Mouse (Mus musculus) MN1 (cell line): Measurements from ENCODE around the gene Serpina6.
"Not testable (repeated sequence)": the region's sequence is repeated elsewhere in the genome, so short reads cannot be mapped to it uniquely, and the experiment has no call there.

Experiments
- DNase-seq: peaks from one replicate; pipeline ENCODE4 v3.0.0-alpha.2; 2016; ENCODE audit warnings: low spot score

The Serpina6 gene

GRCm38 (mm10) chr12:103656848-103657626 is at the start of gene Serpina6:
Serpina6 (minus strand) TSS chr12:103657212.
- no peak for DNase-seq

DNA sequence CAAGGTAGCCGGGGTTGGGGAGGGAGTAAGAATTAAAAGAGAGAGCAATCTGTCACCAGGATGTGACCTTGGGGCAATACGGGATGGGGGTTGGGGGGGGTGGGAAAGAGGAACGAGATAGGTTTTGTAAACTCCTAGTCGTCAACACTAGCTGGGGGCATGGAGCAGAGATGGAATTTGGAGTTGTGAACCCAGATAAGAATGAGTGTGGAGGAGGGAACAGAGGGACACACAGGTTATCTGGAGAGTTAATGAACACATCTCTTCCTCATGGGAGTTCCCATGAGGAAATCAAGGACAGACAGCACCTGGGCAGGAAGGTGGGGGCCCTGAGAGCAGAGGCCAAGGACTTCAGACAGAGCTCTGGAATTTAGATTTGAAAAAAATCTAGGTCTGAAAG is 49.1 kb upstream of the Serpina6 start:
- DNase-seq: no peak

DNA sequence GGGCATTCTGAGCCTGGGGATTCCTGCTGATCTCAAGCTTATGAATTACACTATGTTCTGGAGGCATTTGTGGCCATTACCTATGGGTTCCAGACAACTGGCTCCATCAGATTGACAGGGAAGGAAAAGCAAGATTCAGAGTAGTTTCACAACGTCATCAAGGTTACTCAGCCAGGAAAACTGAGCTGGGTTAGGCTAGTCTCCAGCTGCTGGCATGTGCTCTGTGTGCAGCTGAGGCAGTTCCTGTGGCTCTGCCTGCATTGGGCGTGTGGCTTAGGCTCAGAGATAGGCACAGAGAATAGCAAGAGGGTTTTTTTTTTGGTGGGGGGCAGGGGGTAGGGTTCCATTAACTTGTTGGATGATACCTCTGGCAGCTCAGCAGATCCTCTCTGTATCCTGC is 48.5 kb upstream of the Serpina6 start:
- DNase-seq: no peak

DNA sequence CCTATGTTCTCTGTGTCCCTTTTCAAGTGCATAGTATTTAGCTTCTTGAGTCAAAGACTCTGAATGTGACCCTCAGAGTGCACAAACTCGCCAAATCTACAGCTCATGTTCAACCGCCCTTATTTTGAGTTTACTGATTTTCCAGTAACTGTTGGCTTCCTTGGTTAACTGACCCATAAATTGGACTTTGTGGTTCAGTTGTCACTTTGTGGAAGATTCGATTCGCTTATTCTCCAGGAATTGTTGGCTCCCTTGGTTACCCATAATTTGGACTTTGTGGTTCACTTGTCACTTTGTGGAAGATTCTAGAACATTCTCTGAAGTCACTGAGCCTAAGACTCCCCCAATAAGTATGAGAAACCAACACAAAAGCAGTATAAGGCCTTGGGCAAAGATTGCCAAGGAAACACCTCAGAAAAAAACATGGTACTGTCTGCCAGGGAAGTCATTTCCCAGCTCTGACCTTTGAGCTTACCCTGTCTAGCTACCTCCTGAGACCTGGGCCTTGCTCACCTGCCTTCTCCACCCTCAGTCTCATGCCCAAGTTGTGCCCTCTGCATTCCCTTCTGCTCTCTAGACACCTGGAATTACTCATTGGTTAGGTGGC is 43.2 kb upstream of the Serpina6 start:
- DNase-seq: no peak

DNA sequence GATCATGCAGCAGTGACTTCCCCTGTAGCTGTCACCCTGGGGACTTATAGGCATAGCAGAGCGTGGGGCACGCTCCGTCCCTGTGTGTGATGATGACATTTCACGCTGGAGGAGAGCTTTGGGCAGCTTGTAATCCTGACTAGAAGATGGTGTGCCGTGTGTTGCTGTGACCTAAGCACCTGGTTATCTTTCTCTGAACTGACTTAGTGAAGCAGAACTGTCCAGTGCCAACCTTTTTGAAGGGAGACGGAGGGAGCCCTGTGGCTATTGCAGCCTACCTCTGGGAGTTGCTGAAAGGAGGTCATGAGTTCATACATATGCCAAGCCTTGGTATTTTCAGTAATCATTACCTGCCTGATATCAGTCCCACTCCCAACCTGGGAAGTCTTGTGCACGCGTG is 38.4 kb upstream of the Serpina6 start, which contains the start of gene Serpina1f:
Gene Serpina1f (minus strand): TSS at position 101 of the 400 bp plus-strand sequence.
- no peak for DNase-seq

DNA sequence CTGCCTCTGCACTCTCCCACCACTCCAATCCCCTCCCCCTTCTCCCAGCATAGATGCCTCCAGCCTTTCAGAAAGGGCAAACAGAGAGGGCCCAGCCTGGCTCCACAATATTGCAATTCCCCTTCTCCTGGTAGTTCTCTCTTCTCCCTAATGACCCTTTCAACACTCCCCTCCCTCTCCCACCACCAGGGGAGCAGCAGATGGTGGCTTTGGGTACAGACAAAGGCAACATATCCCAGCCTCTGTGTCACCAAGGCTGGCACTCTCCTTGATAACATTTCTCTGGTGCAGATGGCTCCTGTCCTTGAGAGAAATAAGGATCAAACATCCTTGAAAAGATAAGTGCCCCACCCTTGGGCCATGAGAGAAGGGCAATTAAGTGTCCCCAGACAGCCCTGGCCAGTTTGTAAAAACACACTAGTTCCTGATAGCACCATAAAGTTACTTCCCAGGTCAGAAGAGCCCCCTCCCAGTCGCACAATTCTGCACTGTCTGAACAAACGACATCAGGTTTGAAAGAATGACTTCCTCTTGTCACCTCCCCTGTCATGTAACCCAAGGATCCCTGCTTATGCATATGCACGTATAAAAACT is 31.3 kb upstream of the Serpina6 start:
- DNase-seq: no peak

DNA sequence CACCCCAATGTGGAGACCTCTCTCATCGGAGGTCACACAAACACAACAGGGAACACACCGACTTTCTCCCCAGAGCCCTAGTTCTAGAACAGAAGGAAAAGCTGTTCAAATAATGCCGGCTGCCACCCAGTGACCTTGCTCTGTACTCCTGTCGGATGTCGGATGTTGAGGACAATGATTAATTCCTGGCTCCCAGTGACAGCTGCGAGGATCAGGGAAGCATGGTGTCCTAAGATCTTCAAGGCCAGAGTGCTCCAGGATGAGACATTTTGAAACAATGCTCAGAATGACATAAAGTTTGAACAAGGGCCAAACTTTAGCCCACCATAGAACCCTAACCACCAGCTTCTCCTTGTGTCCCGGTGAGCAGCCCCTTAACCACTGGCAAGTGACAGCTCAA is 30.0 kb upstream of the Serpina6 start:
- DNase-seq: no peak

GRCm38 (mm10) chr12:103686050-103686449 is 29.0 kb upstream of the Serpina6 start:
- no peak for DNase-seq

GRCm38 (mm10) chr12:103685386-103685785 is 28.4 kb upstream of the Serpina6 start:
- no peak for DNase-seq

DNA sequence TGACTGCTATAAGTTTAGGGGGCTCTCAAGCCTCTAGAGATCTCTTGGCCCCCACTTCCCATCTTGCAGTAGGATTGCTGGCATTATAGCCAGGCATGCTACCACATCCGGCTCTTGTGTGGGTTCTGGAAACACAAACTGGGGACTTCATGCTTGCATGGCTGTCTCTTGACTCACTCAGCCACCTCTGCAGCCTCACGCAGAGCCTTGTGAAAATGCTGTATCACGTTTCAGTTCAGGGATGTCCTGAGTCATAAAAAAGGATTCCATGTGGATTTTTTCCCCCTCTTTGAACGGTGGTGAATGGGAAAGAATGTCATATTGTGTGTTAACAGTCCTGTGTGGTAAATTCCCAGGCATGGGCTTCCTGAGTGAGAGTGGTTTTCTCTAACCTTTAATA is 26.8 kb upstream of the Serpina6 start:
- no peak for DNase-seq

DNA sequence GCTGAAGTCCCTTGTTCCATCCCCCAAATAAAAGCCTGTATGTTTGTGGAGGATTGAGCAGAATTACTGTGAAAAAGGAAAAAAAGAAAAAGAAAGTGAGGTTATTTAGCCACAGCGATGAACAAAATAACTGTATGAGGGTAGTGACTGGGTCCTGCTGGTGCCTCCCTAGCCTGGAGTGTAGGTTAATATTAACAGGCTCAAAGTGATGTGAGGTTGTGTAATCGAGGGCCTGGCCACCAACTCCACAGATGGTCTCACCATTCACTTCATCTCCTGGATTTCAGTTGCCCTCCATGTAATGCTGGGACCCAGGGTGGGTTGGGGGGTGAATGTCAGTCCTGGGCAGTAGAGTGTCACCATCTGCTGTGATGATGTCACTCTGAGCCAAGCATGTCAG is 24.7 kb upstream of the Serpina6 start:
- no peak for DNase-seq

- DNase-seq: no peak
These were observed 24.2 kb upstream of the Serpina6 start for GRCm38 (mm10) chr12:103681169-103681568.

DNA sequence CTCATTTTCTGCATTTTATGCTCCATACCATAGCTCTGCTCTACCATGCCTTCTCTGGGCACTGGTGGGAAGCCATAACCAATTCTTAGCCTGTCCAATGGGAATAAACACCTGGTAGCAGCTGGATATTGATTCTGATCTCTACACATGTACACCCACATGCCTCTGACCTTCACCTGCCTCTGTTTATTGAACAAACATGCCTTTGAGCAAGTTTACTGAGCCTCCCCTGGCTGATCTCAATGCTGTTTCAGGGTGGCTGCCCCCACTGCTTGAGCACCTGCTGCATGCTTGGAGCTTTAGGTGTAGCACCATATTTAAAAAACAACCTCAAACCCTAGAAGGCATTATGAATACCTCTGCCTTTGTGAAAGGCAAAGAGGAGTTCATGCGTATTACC is 22.8 kb upstream of the Serpina6 start:
- not testable (repeated sequence) for DNase-seq

- no peak for DNase-seq
These were observed 19.0 kb upstream of the Serpina6 start, which contains the start of gene Serpina16 for GRCm38 (mm10) chr12:103676039-103676438. Serpina16 (minus strand) TSS chr12:103676139.

DNA sequence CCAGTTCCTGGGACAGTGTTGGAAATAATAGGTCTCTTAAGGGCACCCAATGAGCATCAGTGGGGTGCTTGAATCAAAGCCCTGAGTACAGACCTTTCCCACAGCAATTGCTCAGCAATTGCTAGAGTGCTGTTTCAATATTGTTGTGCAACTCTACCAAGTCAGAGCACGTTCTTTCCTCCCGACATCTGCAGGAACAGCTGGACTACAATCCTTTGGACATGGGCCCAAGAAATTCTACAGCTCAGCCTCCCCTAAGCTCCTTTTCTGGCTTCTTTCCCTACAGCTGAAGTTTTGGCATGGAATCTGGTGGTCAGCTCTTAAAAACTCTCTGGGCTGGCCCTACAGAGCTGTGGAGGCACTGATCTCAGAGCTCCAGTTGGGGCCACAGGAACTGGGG is 16.2 kb upstream of the Serpina6 start:
- DNase-seq: no peak

DNA sequence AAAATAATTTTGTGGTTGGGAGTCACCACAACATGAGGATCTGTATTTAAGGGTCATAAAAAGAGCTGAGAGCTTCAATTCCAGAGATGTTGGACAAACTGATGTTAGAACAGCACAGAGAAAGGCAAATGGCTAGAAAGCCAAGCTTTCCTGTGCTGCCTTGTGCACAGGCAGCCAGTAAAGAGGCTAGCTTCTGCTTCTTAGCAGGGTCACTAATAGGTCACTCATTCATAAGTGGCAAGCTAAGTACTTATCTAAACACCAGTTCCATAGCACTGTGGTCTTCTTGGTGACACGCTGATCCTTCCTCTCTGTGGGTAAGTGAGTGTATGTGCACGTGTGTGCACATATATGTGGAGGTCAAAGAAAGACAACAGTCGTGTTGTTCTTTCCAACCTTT is 14.5 kb upstream of the Serpina6 start:
- DNase-seq: no peak

DNA sequence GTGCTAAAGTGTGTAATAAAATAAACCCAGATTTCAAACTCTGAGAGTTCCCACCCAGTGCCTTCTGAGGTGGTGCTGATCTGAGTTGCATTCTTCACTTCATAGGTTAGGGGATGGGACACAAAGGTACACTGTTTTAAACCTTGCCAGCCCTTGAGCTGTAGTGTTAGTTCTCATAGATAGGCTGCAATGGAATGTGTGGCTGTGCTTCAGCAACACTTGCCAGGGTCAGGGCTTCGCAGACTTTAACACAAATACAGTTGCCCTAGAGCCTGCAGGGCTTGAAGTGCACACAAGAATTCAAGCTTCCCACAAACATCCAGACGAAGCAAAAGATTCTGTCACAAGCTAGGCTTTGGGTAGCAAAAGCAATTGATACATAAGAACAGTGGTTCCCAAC is 14.0 kb upstream of the Serpina6 start:
- DNase-seq: no peak

GRCm38 (mm10) chr12:103670344-103670743 is 13.3 kb upstream of the Serpina6 start:
- no peak for DNase-seq

- no peak for DNase-seq
These were observed 8.3 kb upstream of the Serpina6 start for GRCm38 (mm10) chr12:103665286-103665685.

GRCm38 (mm10) chr12:103662053-103662452 is 5.0 kb upstream of the Serpina6 start:
- not testable (repeated sequence) for DNase-seq

DNA sequence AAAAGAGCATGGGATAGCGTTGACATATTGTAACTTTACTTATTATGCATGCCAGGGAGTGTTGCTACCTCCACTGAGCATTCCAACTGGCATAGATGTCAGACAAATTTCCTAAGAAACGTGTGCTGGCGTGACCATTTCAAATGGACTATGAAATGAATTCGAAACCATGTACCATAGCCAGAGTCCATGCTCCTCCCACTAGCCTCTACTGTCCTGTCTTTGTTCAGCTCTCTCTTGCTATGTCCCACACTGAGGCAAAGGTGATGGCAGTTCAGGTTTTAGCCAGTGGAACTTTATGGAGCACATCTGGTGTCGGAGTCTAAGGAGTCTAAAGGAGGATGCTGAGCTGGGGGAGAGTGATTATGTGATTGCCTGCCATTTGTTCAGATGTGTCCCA is 3.1 kb upstream of the Serpina6 start:
- no peak for DNase-seq

GRCm38 (mm10) chr12:103659171-103659570 is 2.2 kb upstream of the Serpina6 start:
- DNase-seq: no peak

- no peak for DNase-seq
These were observed 979 bp upstream of the Serpina6 start for GRCm38 (mm10) chr12:103657991-103658390.
